Mouse (Mus musculus) heart, embryonic 11.5 days (tissue): ENCODE data around the gene Fgd2. TPM values are rescaled to one million over a fixed set of nuclear protein-coding genes. Genes with fewer than 3 reads are reported as not detected.

ENCODE experiments used
- ATAC-seq: fragments of 200-750 bp; cut with Nextera tagmentation; replicated peaks from 2 replicates; pipeline ENCODE4 v1.8.0; 2017; ENCODE audit warnings: moderate library complexity; ENCODE audit not compliant: insufficient number of reproducible peaks, low FRiP score, low TSS enrichment
- H3K27ac ChIP-seq: fragments of 300-500 bp; sonication (generic); 2 replicates; pipeline ENCODE4 v1.5.1; 2014; ENCODE audit warnings: mild to moderate bottlenecking, low read depth, low read length
- H3K27me3 ChIP-seq: fragments of 300-500 bp; sonication (generic); 2 replicates; pipeline ENCODE4 v1.6.1; 2014; ENCODE audit warnings: mild to moderate bottlenecking, low read length, mixed read lengths; ENCODE audit not compliant: control insufficient read depth, insufficient read depth
- H3K36me3 ChIP-seq: fragments of 300-500 bp; sonication (generic); 2 replicates; pipeline ENCODE4 v1.6.1; 2014; ENCODE audit warnings: mild to moderate bottlenecking, low read length, moderate library complexity, mixed read lengths; ENCODE audit not compliant: control insufficient read depth, insufficient read depth
- H3K4me1 ChIP-seq: fragments of 300-500 bp; sonication (generic); 2 replicates; pipeline ENCODE4 v1.6.1; 2014; ENCODE audit warnings: low read length; ENCODE audit not compliant: control insufficient read depth, insufficient read depth
- H3K4me2 ChIP-seq: fragments of 300-500 bp; sonication (generic); 2 replicates; pipeline ENCODE4 v1.6.1; 2014; ENCODE audit warnings: mild to moderate bottlenecking, moderate library complexity
- H3K4me3 ChIP-seq: fragments of 300-500 bp; sonication (generic); 2 replicates; pipeline ENCODE4 v1.5.1; 2014; ENCODE audit warnings: low read depth, low read length
- H3K9ac ChIP-seq: fragments of 300-500 bp; sonication (generic); 2 replicates; pipeline ENCODE4 v1.6.1; 2014; ENCODE audit warnings: mild to moderate bottlenecking, low read depth, low read length, moderate library complexity
- H3K9me3 ChIP-seq: fragments of 300-500 bp; sonication (generic); replicated peaks from 2 replicates; pipeline ENCODE4 v1.6.1; 2016; ENCODE audit warnings: low read length; ENCODE audit not compliant: control insufficient read depth
- WGBS: fragments of 180-500 bp; shearing (Covaris S2); extraction: QIAGEN DNeasy Blood & Tissue Kit; methylation state at CpG from one replicate; pipeline ENCODE4 v1.1.7; 2014; ENCODE audit not compliant: insufficient replicate concordance; 5-methylcytosine and 5-hydroxymethylcytosine counted together
- polyA plus RNA-seq: library from polyadenylated mRNA; unstranded; fragments of >200 nt; fragmentation: Nextera tagmentation; extraction: Ambion mirVana; gene quantifications from 2 replicates; pipeline ENCODE4 v1.2.1, GENCODE M21; 2014

Fgd2 gene
- polyA plus RNA-seq, 1 experiment from 2014 or later = 2.3 TPM

- Histone ChIP-seq H3K9me3 (no peaks in the 10 kb centered on the region), H3K36me3 (no peaks in the 10 kb centered on the region), H3K9ac (no peak overlapping the region), H3K27me3 (no peaks in the 10 kb centered on the region), H3K4me1 (peaks cover 33% of the 10 kb centered on the region), H3K4me2 (no peak overlapping the region), H3K4me3 (no peak overlapping the region), H3K27ac (no peak overlapping the region)
- ATAC-seq = no peak
- WGBS = 55% methylated on average over 6 of the region's 6 CpGs
Measured at GRCm38 (mm10) chr17:29396056-29396799, 35.5 kb downstream of the Fgd2 start.

DNA sequence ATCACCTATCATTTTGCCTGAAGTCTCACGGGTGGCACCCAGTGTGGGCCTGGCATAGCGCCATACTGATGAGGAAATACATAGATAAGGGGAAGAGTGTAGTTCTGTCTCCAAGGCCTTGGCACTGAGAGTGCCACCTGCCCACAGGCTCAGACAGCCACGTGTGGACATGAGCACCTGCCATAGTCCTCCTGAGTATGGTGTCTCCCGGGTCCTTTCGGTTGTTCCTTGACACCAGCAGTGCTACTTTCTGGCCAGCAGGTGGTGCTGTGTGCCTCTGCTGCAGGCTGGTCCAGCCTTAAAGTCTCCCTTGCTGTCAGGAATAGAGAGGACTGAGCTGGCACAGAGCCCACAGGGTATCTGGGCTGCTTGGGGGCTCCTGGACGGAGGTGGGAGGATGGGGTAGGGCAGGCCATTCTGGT lies 36.1 kb downstream of the Fgd2 start:
- Histone ChIP-seq H3K4me1 (peaks cover 32% of the 10 kb centered on the region), H3K9me3 (no peaks in the 10 kb centered on the region), H3K27ac (no peak overlapping the region), H3K36me3 (no peaks in the 10 kb centered on the region), H3K27me3 (no peaks in the 10 kb centered on the region), H3K4me3 (no peak overlapping the region), H3K9ac (no peak overlapping the region), H3K4me2 (peak overlapping the region; percentile 23)
- WGBS = 20% methylated on average over 6 of the region's 6 CpGs
- peak; percentile 44; the same call in 1 of the 2 replicates for ATAC-seq

GRCm38 (mm10) chr17:29397480-29398433 lies 37.0 kb downstream of the Fgd2 start:
- H3K4me3 ChIP-seq = peak overlapping the region; percentile 8
- H3K36me3 ChIP-seq = no peaks in the 10 kb centered on the region
- no peaks in the 10 kb centered on the region for H3K9me3 ChIP-seq
- H3K27me3 ChIP-seq = no peaks in the 10 kb centered on the region
- WGBS = 2% methylated on average over 26 of the region's 27 CpGs
- peak overlapping the region; percentile 62 for H3K4me2 ChIP-seq
- peak; percentile 70 for ATAC-seq
- H3K27ac ChIP-seq = peak overlapping the region; percentile 62
- peaks cover 32% of the 10 kb centered on the region for H3K4me1 ChIP-seq
- peak overlapping the region; percentile 34 for H3K9ac ChIP-seq

DNA sequence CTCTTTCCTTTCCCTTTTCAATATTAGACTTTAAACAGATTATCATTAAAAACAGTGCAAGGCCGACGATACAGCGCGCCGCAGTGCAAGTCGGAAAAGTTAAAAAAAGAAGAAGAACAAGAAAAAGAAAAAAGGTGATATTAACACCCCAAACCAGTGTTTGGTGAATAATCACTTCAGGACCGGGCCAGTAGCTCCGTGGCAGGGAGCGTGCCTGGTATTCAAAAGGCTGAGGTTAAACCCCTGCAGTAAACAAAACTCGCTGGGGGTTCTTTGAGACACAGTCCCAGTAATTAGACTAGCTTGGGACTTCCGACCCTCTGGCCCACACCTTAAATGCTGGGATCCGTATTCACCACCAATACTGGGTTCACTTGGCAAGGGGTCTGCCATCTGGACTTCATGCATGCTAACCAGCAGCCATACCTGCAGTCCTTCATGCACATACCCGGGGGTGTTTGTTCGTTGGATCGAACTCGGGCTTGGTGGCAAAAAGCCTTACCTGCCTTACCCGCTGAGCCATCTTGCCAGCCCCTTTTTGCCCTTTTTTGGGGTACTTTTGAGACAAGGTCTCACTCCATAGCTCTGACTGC lies 37.8 kb downstream of the Fgd2 start:
- Histone ChIP-seq H3K4me1 (peaks cover 30% of the 10 kb centered on the region), H3K27ac (peak overlapping the region; percentile 62), H3K4me3 (peak overlapping the region; percentile 8; the same call in 1 of the 2 replicates), H3K36me3 (no peaks in the 10 kb centered on the region), H3K27me3 (no peaks in the 10 kb centered on the region), H3K9ac (peak overlapping the region; percentile 34), H3K9me3 (no peaks in the 10 kb centered on the region), H3K4me2 (peak overlapping the region; percentile 62)
- 16% methylated on average over 17 of the region's 17 CpGs for WGBS
- no peak for ATAC-seq

GRCm38 (mm10) chr17:29399241-29399910 lies 38.7 kb downstream of the Fgd2 start:
- H3K4me3 ChIP-seq = no peak overlapping the region
- H3K4me2 ChIP-seq = no peak overlapping the region
- no peaks in the 10 kb centered on the region for H3K36me3 ChIP-seq
- no peaks in the 10 kb centered on the region for H3K9me3 ChIP-seq
- H3K27me3 ChIP-seq = no peaks in the 10 kb centered on the region
- H3K4me1 ChIP-seq = peaks cover 25% of the 10 kb centered on the region
- ATAC-seq = no peak
- 44% methylated on average over 14 of the region's 14 CpGs for WGBS
- H3K27ac ChIP-seq = no peak overlapping the region
- H3K9ac ChIP-seq = no peak overlapping the region

DNA sequence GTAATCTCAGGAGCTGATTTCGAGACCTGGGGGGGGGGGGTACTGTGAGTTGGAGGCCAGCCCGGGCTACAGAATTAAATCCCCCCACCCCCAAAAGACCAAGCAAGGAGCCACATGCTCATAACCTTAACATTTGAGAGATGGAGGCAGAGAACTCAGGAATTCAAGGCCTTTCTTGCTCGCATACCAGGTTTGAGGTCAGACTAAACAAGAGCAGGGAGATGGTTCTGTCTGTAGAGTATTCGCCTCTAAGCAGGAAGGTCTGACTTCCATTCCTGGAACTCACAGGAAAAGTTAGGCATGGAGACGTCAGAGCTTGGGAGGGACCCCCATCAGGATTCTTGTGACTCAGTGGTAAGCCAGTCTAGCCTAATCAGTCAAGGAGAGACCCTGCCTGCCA lies 39.3 kb downstream of the Fgd2 start:
- no peak overlapping the region for H3K4me3 ChIP-seq
- 0 out of 2 replicates have a peak overlapping the region, but pooled peaks have one; percentile 16 for H3K9ac ChIP-seq
- no peaks in the 10 kb centered on the region for H3K36me3 ChIP-seq
- H3K4me1 ChIP-seq = peaks cover 25% of the 10 kb centered on the region
- H3K9me3 ChIP-seq = no peaks in the 10 kb centered on the region
- H3K27ac ChIP-seq = no peak overlapping the region
- H3K27me3 ChIP-seq = no peaks in the 10 kb centered on the region
- 49% methylated on average over 5 of the region's 5 CpGs for WGBS
- no peak for ATAC-seq
- no peak overlapping the region for H3K4me2 ChIP-seq

- Histone ChIP-seq H3K4me3 (no peak overlapping the region), H3K27ac (no peak overlapping the region), H3K27me3 (no peaks in the 10 kb centered on the region), H3K4me2 (no peak overlapping the region; the same call in 1 of the 2 replicates), H3K4me1 (peaks cover 25% of the 10 kb centered on the region), H3K9me3 (no peaks in the 10 kb centered on the region), H3K36me3 (no peaks in the 10 kb centered on the region), H3K9ac (no peak overlapping the region)
- no peak for ATAC-seq
- WGBS = 69% methylated on average over 15 of the region's 15 CpGs
Measured at GRCm38 (mm10) chr17:29401741-29402268, 41.1 kb downstream of the Fgd2 start.

DNA sequence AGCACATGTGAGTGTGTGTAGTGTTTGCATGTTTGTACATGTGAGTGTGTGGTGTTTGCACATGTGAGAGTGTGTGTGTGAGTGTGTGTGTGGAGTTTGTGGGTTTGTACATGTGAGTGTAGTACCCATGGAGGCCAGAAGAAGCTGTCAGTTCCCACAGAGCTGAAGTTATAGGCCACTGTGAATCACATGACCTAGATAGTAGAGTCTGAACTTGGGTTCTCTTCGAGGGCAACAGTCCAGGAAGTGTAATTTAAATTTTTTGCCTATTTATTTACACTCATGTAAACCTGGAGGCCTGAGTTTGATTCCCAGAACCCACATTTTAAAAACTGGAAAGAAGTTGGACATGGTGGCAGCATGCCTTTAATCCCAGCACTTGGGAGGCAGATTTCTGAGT lies 42.5 kb downstream of the Fgd2 start:
- no peak overlapping the region for H3K4me3 ChIP-seq
- no peak overlapping the region for H3K27ac ChIP-seq
- no peaks in the 10 kb centered on the region for H3K27me3 ChIP-seq
- no peak for ATAC-seq
- 67% methylated on average over 1 of the region's 1 CpGs for WGBS
- H3K4me1 ChIP-seq = peaks cover 13% of the 10 kb centered on the region
- H3K9me3 ChIP-seq = no peaks in the 10 kb centered on the region
- H3K36me3 ChIP-seq = no peaks in the 10 kb centered on the region
- H3K9ac ChIP-seq = no peak overlapping the region
- no peak overlapping the region for H3K4me2 ChIP-seq
